ENCODE assay signal across 16 mouse cellular contexts in the genomic region with DNA sequence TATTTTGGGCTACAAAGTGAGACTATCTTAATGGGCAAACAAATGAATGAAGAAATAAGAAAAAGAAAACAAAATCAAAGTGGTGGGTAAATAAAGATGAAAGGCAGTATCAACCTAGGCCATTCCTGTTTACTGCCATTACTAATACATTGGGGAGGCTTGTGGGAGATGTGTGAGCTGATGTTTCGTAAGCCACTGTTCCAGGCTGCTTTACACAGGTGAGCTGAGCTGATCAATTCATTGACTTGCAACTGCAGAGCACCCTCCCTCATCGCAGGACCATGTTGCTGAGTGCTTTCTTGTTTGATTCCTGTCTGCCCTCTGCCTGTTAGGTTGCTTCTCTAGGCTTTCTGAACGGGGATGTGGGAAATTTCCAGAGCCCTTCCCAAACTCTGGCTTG.
"Had no signal": no experiment of that assay in that cellular context is flagged by ENCODE, and none has a peak within 500 bp of the region (broad histone marks: within the 10 kb centered on the region; RNA-seq: fewer than 3 reads in every experiment).

No protein-coding gene starts in this region.

- H3K36me3 ChIP-seq: neural tube, embryonic 13.5 days; neural tube, embryonic 15.5 days; stomach, embryonic 15.5 days had no signal

- DNase-seq: retina, postnatal 1 day; right cerebral cortex, adult 18-20 months; right cerebral cortex, postnatal 14 days; right cerebral cortex, postnatal 25 days; right cerebral cortex, postnatal 4 days; spleen, adult 18-20 months; thymus, adult 18-20 months; thymus, adult 2 months; thymus, postnatal 14 days; thymus, postnatal 25 days; thymus, postnatal 36 days; thymus, postnatal 4 days had no signal

- H3K27me3 ChIP-seq: neural tube, embryonic 13.5 days; neural tube, embryonic 15.5 days; stomach, embryonic 15.5 days had no signal

- H3K9ac ChIP-seq: neural tube, embryonic 13.5 days; neural tube, embryonic 15.5 days; stomach, embryonic 15.5 days had no signal

- H3K4me3 ChIP-seq: neural tube, embryonic 13.5 days; neural tube, embryonic 15.5 days; stomach, embryonic 15.5 days had no signal

- H3K27ac ChIP-seq: neural tube, embryonic 13.5 days; neural tube, embryonic 15.5 days; stomach, embryonic 15.5 days; stomach, postnatal 0 days had no signal

- H3K9me3 ChIP-seq: neural tube, embryonic 13.5 days; neural tube, embryonic 15.5 days; stomach, embryonic 15.5 days had no signal

- H3K4me1 ChIP-seq: neural tube, embryonic 13.5 days; neural tube, embryonic 15.5 days; stomach, embryonic 15.5 days had no signal

- H3K4me2 ChIP-seq: neural tube, embryonic 13.5 days; neural tube, embryonic 15.5 days; stomach, embryonic 15.5 days had no signal
